Mouse (Mus musculus) CH12.LX (cell line): Measurements from ENCODE around the gene Cldn1. TPM values are rescaled to one million over a fixed set of nuclear protein-coding genes. Genes with fewer than 3 reads are reported as not detected.

Experiments used
- DNase-seq: peaks from one replicate; pipeline ENCODE4 v3.0.0-alpha.2; 2013; ENCODE audit errors: extremely low read depth
- H3K27ac ChIP-seq: 2 replicates; pipeline ENCODE4 v1.5.1; 2012; ENCODE audit warnings: low read depth, mild to moderate bottlenecking, control low read depth, moderate library complexity; ENCODE audit not compliant: insufficient read depth
- H3K27me3 ChIP-seq: replicated peaks from 2 replicates; pipeline ENCODE3; 2012; ENCODE audit warnings: inconsistent platforms
- H3K36me3 ChIP-seq, 2 experiments: replicated peaks in 1 of 2; 2 replicates each; pipeline versions ENCODE3 to v1.6.1; 2012; ENCODE audit warnings: inconsistent platforms in 1 of 2, low read length in 1 of 2, mild to moderate bottlenecking in 1 of 2, mixed read lengths in 1 of 2, moderate library complexity in 1 of 2; ENCODE audit not compliant: control insufficient read depth in 1 of 2, insufficient read depth in 1 of 2
- H3K4me1 ChIP-seq, 2 experiments: 2 replicates each; pipeline ENCODE4 v1.6.1; 2012; ENCODE audit warnings: inconsistent platforms in 1 of 2, moderate library complexity in 1 of 2; ENCODE audit not compliant: insufficient read depth in 2 of 2, control insufficient read depth in 1 of 2
- H3K4me2 ChIP-seq: 2 replicates; pipeline ENCODE4 v1.6.1; 2012; ENCODE audit warnings: low read depth, mild to moderate bottlenecking, control low read depth; ENCODE audit not compliant: poor library complexity, insufficient read depth, severe bottlenecking
- H3K4me3 ChIP-seq, 3 experiments: fragments of 150-350 bp in 1 of 3; sonication (generic) in 1 of 3; replicated peaks in 1 of 3; 2 replicates each; pipeline versions ENCODE3 to v1.5.1; 2011 to 2012; ENCODE audit warnings: low read depth in 2 of 3, low read length in 2 of 3, mild to moderate bottlenecking in 2 of 3, moderate library complexity in 2 of 3, control low read depth in 1 of 3, improper control_type of control experiment in 1 of 3, inconsistent platforms in 1 of 3, mixed read lengths in 1 of 3; ENCODE audit not compliant: poor library complexity in 1 of 3
- H3K79me2 ChIP-seq: replicated peaks from 2 replicates; pipeline ENCODE4 v1.6.1; 2012; ENCODE audit warnings: mild to moderate bottlenecking, moderate library complexity; ENCODE audit not compliant: control insufficient read depth, poor library complexity, insufficient read depth, severe bottlenecking; ENCODE audit errors: extremely low read depth
- H3K9ac ChIP-seq: 2 replicates; pipeline ENCODE4 v1.6.1; 2012; ENCODE audit warnings: low read depth, mild to moderate bottlenecking, control low read depth, moderate library complexity; ENCODE audit not compliant: insufficient read depth
- H3K9me3 ChIP-seq: replicated peaks from 2 replicates; pipeline ENCODE3; 2012; ENCODE audit warnings: low read length, inconsistent platforms, mixed read lengths
- CHD1 ChIP-seq: IDR thresholded peaks from 2 replicates; pipeline ENCODE4 v1.6.1; 2012; ENCODE audit warnings: low read depth, low read length, improper control_type of control experiment, inconsistent platforms
- CHD2 ChIP-seq: IDR thresholded peaks from 2 replicates; pipeline ENCODE4 v1.6.1; 2011; ENCODE audit warnings: low read length, improper control_type of control experiment
- CTCF ChIP-seq, 2 experiments: IDR thresholded peaks in 1 of 2; conservative IDR thresholded peaks in 1 of 2; 2 replicates each; pipeline ENCODE4 v1.5.1; 2011 to 2012; ENCODE audit warnings: low read depth in 2 of 2, low read length in 2 of 2, improper control_type of control experiment in 1 of 2, inconsistent platforms in 1 of 2, mild to moderate bottlenecking in 1 of 2, moderate library complexity in 1 of 2
- ELF1 ChIP-seq: IDR thresholded peaks from 2 replicates; pipeline ENCODE4 v1.6.1; 2014; ENCODE audit warnings: low read depth, mild to moderate bottlenecking, inconsistent platforms, low read length, improper control_type of control experiment
- EP300 ChIP-seq: IDR thresholded peaks from 2 replicates; pipeline ENCODE4 v1.6.1; 2011; ENCODE audit warnings: low read length, improper control_type of control experiment
- ETS1 ChIP-seq: conservative IDR thresholded peaks from 2 replicates; pipeline ENCODE4 v1.6.1; 2012; ENCODE audit warnings: low read depth, mild to moderate bottlenecking, inconsistent platforms, low read length, improper control_type of control experiment, moderate library complexity
- GABPA ChIP-seq: IDR thresholded peaks from 2 replicates; pipeline ENCODE4 v1.6.1; 2012; ENCODE audit warnings: low read depth, low read length, improper control_type of control experiment, inconsistent platforms; ENCODE audit not compliant: insufficient replicate concordance
- JUN ChIP-seq: IDR thresholded peaks from 2 replicates; pipeline ENCODE4 v1.6.1; 2011; ENCODE audit warnings: low read depth, mild to moderate bottlenecking, low read length, improper control_type of control experiment, moderate library complexity; ENCODE audit not compliant: insufficient read depth
- JUND ChIP-seq: conservative IDR thresholded peaks from 2 replicates; pipeline ENCODE4 v1.6.1; 2011; ENCODE audit warnings: low read depth, low read length, improper control_type of control experiment
- MAFK ChIP-seq: IDR thresholded peaks from 2 replicates; pipeline ENCODE4 v1.6.1; 2011; ENCODE audit warnings: low read length, improper control_type of control experiment; ENCODE audit not compliant: insufficient replicate concordance
- MEF2A ChIP-seq: IDR thresholded peaks from 2 replicates; pipeline ENCODE4 v1.6.1; 2014; ENCODE audit warnings: low read depth, mild to moderate bottlenecking, inconsistent platforms, low read length, improper control_type of control experiment, borderline replicate concordance
- NELFE ChIP-seq: IDR thresholded peaks from 2 replicates; pipeline ENCODE4 v1.6.1; 2011; ENCODE audit warnings: low read depth, low read length, improper control_type of control experiment
- NRF1 ChIP-seq: IDR thresholded peaks from 2 replicates; pipeline ENCODE4 v1.6.1; 2014; ENCODE audit warnings: low read depth, mild to moderate bottlenecking, inconsistent platforms, low read length, improper control_type of control experiment, moderate library complexity
- PAX5 ChIP-seq: IDR thresholded peaks from 2 replicates; pipeline ENCODE4 v1.6.1; 2012; ENCODE audit warnings: low read length, inconsistent platforms, mixed read lengths
- POLR2A ChIP-seq: IDR thresholded peaks from 2 replicates; pipeline ENCODE4 v1.6.1; 2011; ENCODE audit warnings: low read depth, mild to moderate bottlenecking, improper control_type of control experiment, low read length
- POLR2AphosphoS2 ChIP-seq: IDR thresholded peaks from 2 replicates; pipeline ENCODE4 v1.6.1; 2011; ENCODE audit warnings: low read depth, low read length, improper control_type of control experiment
- RAD21 ChIP-seq: IDR thresholded peaks from 2 replicates; pipeline ENCODE4 v1.6.1; 2011; ENCODE audit warnings: low read depth, mild to moderate bottlenecking, low read length, improper control_type of control experiment, moderate library complexity
- RCOR1 ChIP-seq: conservative IDR thresholded peaks from 2 replicates; pipeline ENCODE4 v1.6.1; 2012; ENCODE audit warnings: low read depth, mild to moderate bottlenecking, inconsistent platforms, low read length, improper control_type of control experiment
- SIN3A ChIP-seq: IDR thresholded peaks from 2 replicates; pipeline ENCODE4 v1.6.1; 2012; ENCODE audit warnings: low read length, improper control_type of control experiment, inconsistent platforms
- TBP ChIP-seq: conservative IDR thresholded peaks from 2 replicates; pipeline ENCODE4 v1.6.1; 2011; ENCODE audit warnings: low read depth, low read length, improper control_type of control experiment
- UBTF ChIP-seq: IDR thresholded peaks from 2 replicates; pipeline ENCODE4 v1.6.1; 2012; ENCODE audit warnings: low read depth, mild to moderate bottlenecking, inconsistent platforms, low read length, improper control_type of control experiment, moderate library complexity
- USF1 ChIP-seq: IDR thresholded peaks from 2 replicates; pipeline ENCODE4 v1.6.1; 2014; ENCODE audit warnings: low read depth, mild to moderate bottlenecking, inconsistent platforms, low read length, improper control_type of control experiment
- USF2 ChIP-seq: conservative IDR thresholded peaks from 2 replicates; pipeline ENCODE4 v1.6.1; 2011; ENCODE audit warnings: low read depth, low read length, improper control_type of control experiment
- ZC3H11A ChIP-seq: IDR thresholded peaks from 2 replicates; pipeline ENCODE4 v1.6.1; 2012; ENCODE audit warnings: low read depth, mild to moderate bottlenecking, inconsistent platforms, low read length, improper control_type of control experiment
- ZKSCAN1 ChIP-seq: IDR thresholded peaks from 2 replicates; pipeline ENCODE4 v1.6.1; 2012; ENCODE audit warnings: low read depth, inconsistent platforms, low read length, improper control_type of control experiment, borderline replicate concordance
- ZMIZ1 ChIP-seq: IDR thresholded peaks from 2 replicates; pipeline ENCODE4 v1.6.1; 2012; ENCODE audit warnings: low read depth, mild to moderate bottlenecking, inconsistent platforms, low read length, improper control_type of control experiment
- ZNF384 ChIP-seq: IDR thresholded peaks from 2 replicates; pipeline ENCODE4 v1.6.1; 2012; ENCODE audit warnings: low read depth, low read length, improper control_type of control experiment, inconsistent platforms
- dilution Hi-C: fragments of 300-500 bp; cut with MboI; formaldehyde crosslinking; loops from 2 replicates; pipeline ENCODE4 v1.14.3; 2020; ENCODE audit warnings: low sequenced_read_pairs; ENCODE audit not compliant: extremely low pct_unique_long_range_greater_than_20kb, extremely low pct_ligation_motif_present
- in situ Hi-C: fragments of 300-500 bp; cut with MboI; formaldehyde crosslinking; loops from 3 replicates; pipeline ENCODE4 v1.14.3; 2019; ENCODE audit warnings: low sequenced_read_pairs, low pct_ligation_motif_present, low pct_unique_long_range_greater_than_20kb, mixed read lengths
- polyA plus RNA-seq: library from polyadenylated mRNA; unstranded; fragments of >175 nt; gene quantifications from 2 replicates; pipeline ENCODE4 v1.2.1, GENCODE M21; 2012; ENCODE audit warnings: low read depth; ENCODE audit not compliant: insufficient read length
- total RNA-seq, 2 experiments: library from RNA; depleted of rRNA; stranded (reverse); fragments of 300-350 nt in 1 of 2; fragments of >200 nt in 1 of 2; gene quantifications; 2 replicates each; pipeline ENCODE4 v1.2.3; 2012 to 2014

Gene Cldn1
- total and polyA plus RNA-seq, 3 experiments, result not detected

GRCm38 (mm10) chr16:26368121-26368520 is 3.5 kb downstream of the Cldn1 start:
- no peak overlapping the region for H3K4me3 ChIP-seq
- no peaks in the 10 kb centered on the region for H3K36me3 ChIP-seq
- H3K9me3 ChIP-seq, result no peaks in the 10 kb centered on the region
- dilution Hi-C loops (no loop called here), in situ Hi-C loops (no loop called here)
- H3K27ac ChIP-seq, result no peak overlapping the region
- H3K79me2 ChIP-seq, result no peaks in the 10 kb centered on the region
- DNase-seq, result no peak
- TF ChIP-seq CTCF (conservative IDR thresholded peaks at IDR 0.05 in 1 of 2, IDR thresholded peaks at IDR 0.05 in 1 of 2; ENCODE audit: low read depth in 2 of 2, low read length in 2 of 2) (no peak), JUN (no peak), CHD1 (no peak), POLR2A (no peak), MEF2A (no peak), RCOR1 (no peak), ZKSCAN1 (no peak), UBTF (no peak), ELF1 (no peak), ZC3H11A (no peak), JUND (no peak), GABPA (no peak), ZNF384 (no peak), ZMIZ1 (no peak), POLR2AphosphoS2 (no peak), SIN3A (no peak), MAFK (no peak), NELFE (no peak), CHD2 (no peak), RAD21 (no peak)
- H3K4me2 ChIP-seq, result no peak overlapping the region
- no peak overlapping the region for H3K9ac ChIP-seq
- H3K4me1 ChIP-seq, result no peaks in the 10 kb centered on the region
- H3K27me3 ChIP-seq, result no peaks in the 10 kb centered on the region

DNA sequence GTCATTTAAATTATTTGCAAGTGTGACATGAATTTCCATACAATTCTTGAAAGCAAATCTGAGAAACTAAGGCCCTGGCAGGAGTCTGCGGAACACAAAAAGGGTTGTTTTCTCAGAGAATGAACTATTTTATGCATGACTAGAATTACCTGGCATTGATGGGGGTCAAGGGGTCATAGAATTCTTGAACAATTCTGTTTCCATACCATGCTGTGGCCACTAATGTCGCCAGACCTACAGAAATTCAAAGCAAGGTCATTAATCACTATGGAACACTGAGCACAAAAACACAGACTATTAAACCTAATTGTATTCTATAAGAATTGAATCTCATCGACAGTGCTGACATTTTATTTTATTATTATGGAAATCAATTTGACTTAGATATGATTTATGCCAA is 10.9 kb downstream of the Cldn1 start:
- dilution Hi-C loops (no loop called here), in situ Hi-C loops (no loop called here)
- no peak overlapping the region for H3K27ac ChIP-seq
- TF ChIP-seq EP300 (no peak), CHD1 (no peak), CTCF (conservative IDR thresholded peaks at IDR 0.05 in 1 of 2, IDR thresholded peaks at IDR 0.05 in 1 of 2; ENCODE audit: low read depth in 2 of 2, low read length in 2 of 2) (no peak), USF2 (no peak), ETS1 (no peak), ZMIZ1 (no peak), MEF2A (no peak), RAD21 (no peak), NELFE (no peak), JUND (no peak), PAX5 (no peak), RCOR1 (no peak), UBTF (no peak), ZKSCAN1 (no peak), NRF1 (no peak), TBP (no peak), USF1 (no peak), CHD2 (no peak)
- no peak overlapping the region for H3K4me2 ChIP-seq
- H3K9ac ChIP-seq, result no peak overlapping the region
- H3K4me3 ChIP-seq, result no peak overlapping the region
- no peaks in the 10 kb centered on the region for H3K36me3 ChIP-seq
- DNase-seq, result no peak
- H3K79me2 ChIP-seq, result no peaks in the 10 kb centered on the region
- H3K9me3 ChIP-seq, result peaks cover 4% of the 10 kb centered on the region
- H3K27me3 ChIP-seq, result no peaks in the 10 kb centered on the region
- H3K4me1 ChIP-seq, result no peaks in the 10 kb centered on the region
